ENCODE assay signal across 9 mouse cellular contexts in genomic region chr2:31314007-31314465, GRCm38 (mm10). TPM values are rescaled to one million over a fixed set of nuclear protein-coding genes. Genes with fewer than 3 reads are reported as not detected.
DNase-seq lines count a peak whose midpoint lies in the region; ATAC-seq and TF ChIP-seq lines count a peak whose summit lies in the region.
"Had no signal": no experiment of that assay in that cellular context is flagged by ENCODE, and none has a peak within 500 bp of the region (broad histone marks: within the 10 kb centered on the region; RNA-seq: fewer than 3 reads in every experiment).

Gene Hmcn2, plus strand, starts transcription at chr2:31314415.

- 1% methylated on average over 27 of the region's 33 CpGs for WGBS in kidney, adult 2 months
- WGBS in forebrain, embryonic 13.5 days = under 1% methylated on average over 32 of the region's 33 CpGs
- WGBS in hindbrain, embryonic 10.5 days = 3% methylated on average over 33 of the region's 33 CpGs
- WGBS in midbrain, embryonic 16.5 days = 2% methylated on average over 27 of the region's 33 CpGs

- H3K9me3 ChIP-seq in forebrain, embryonic 13.5 days (replicated peaks) = no peaks in the 10 kb centered on the region
- no peaks in the 10 kb centered on the region for H3K9me3 ChIP-seq in hindbrain, embryonic 10.5 days
- H3K9me3 ChIP-seq in midbrain, embryonic 16.5 days (replicated peaks; ENCODE audit: control insufficient read depth, low read length, poor library complexity, severe bottlenecking) = no peaks in the 10 kb centered on the region

- TF ChIP-seq CTCF in kidney, adult 2 months (conservative IDR thresholded peaks at IDR 0.05; ENCODE audit: insufficient read depth, insufficient read length, low read depth, low read length) = no peak

- H3K27me3 ChIP-seq in kidney, adult 2 months (replicated peaks; ENCODE audit: control insufficient read depth, insufficient read depth, low read length) = no peaks in the 10 kb centered on the region
- H3K27me3 ChIP-seq in forebrain, embryonic 13.5 days = peaks cover 73% of the 10 kb centered on the region
- H3K27me3 ChIP-seq in hindbrain, embryonic 10.5 days (ENCODE audit: insufficient read depth, poor library complexity, severe bottlenecking) = peaks cover 94% of the 10 kb centered on the region
- peaks cover 48% of the 10 kb centered on the region for H3K27me3 ChIP-seq in midbrain, embryonic 16.5 days (ENCODE audit: control insufficient read depth, insufficient read depth, low read depth, low read length)

- no peaks in the 10 kb centered on the region for H3K4me1 ChIP-seq in kidney, adult 2 months (ENCODE audit: control insufficient read depth, insufficient read depth, low read length)
- peaks cover 8% of the 10 kb centered on the region; the same call in 1 of the 2 replicates for H3K4me1 ChIP-seq in forebrain, embryonic 13.5 days
- peaks cover 19% of the 10 kb centered on the region for H3K4me1 ChIP-seq in hindbrain, embryonic 10.5 days (replicated peaks)
- H3K4me1 ChIP-seq in midbrain, embryonic 16.5 days (ENCODE audit: control insufficient read depth, insufficient read depth, low read length) = no peaks in the 10 kb centered on the region

- no peak for DNase-seq in kidney, adult 2 months
- DNase-seq in kidney, adult 11 months = no peak
- no peak for DNase-seq in hindbrain, embryonic 10.5 days (ENCODE audit: low spot score)
- no peak for DNase-seq in ovary, postnatal 36 days (ENCODE audit: low spot score)
- DNase-seq in adrenal gland, postnatal 4 days (ENCODE audit: low spot score in 2 of 2) = no peak
- DNase-seq in c-Kit-positive CD71-positive TER-119-positive erythroid progenitor cells, embryonic 14.5 days (ENCODE audit: low spot score) = no peak

- ATAC-seq in forebrain, embryonic 13.5 days = no peak
- no peak for ATAC-seq in midbrain, embryonic 16.5 days

- no peak within 1 kb of the TSS for H3K4me3 ChIP-seq in kidney, adult 2 months (ENCODE audit: insufficient read depth, low read depth, low read length)
- peak within 1 kb of the TSS; percentile 1; the same call in 1 of the 2 replicates for H3K4me3 ChIP-seq in forebrain, embryonic 13.5 days
- H3K4me3 ChIP-seq in hindbrain, embryonic 10.5 days = peak within 1 kb of the TSS; percentile 39
- peak within 1 kb of the TSS; percentile 22 for H3K4me3 ChIP-seq in midbrain, embryonic 16.5 days (ENCODE audit: low read depth, low read length)

- H3K36me3 ChIP-seq in kidney, adult 2 months (ENCODE audit: control insufficient read depth, insufficient read depth, low read length) = no peaks in the 10 kb centered on the region
- no peaks in the 10 kb centered on the region for H3K36me3 ChIP-seq in forebrain, embryonic 13.5 days (ENCODE audit: poor library complexity, severe bottlenecking)
- no peaks in the 10 kb centered on the region for H3K36me3 ChIP-seq in hindbrain, embryonic 10.5 days
- H3K36me3 ChIP-seq in midbrain, embryonic 16.5 days (ENCODE audit: control insufficient read depth, insufficient read depth, low read length) = no peaks in the 10 kb centered on the region

- peak within 1 kb of the TSS; percentile 28; the same call in 1 of the 2 replicates for H3K4me2 ChIP-seq in forebrain, embryonic 13.5 days
- H3K4me2 ChIP-seq in midbrain, embryonic 16.5 days (ENCODE audit: low read length) = peak within 1 kb of the TSS; percentile 42

- H3K27ac ChIP-seq in kidney, adult 2 months (ENCODE audit: insufficient read depth, low read depth, low read length) = no peak within 1 kb of the TSS
- no peak within 1 kb of the TSS for H3K27ac ChIP-seq in forebrain, embryonic 13.5 days
- no peak within 1 kb of the TSS for H3K27ac ChIP-seq in hindbrain, embryonic 10.5 days
- H3K27ac ChIP-seq in midbrain, embryonic 16.5 days (ENCODE audit: low read length) = no peak within 1 kb of the TSS

- H3K9ac ChIP-seq in forebrain, embryonic 13.5 days = no peak within 1 kb of the TSS
- 0 out of 2 replicates have a peak within 1 kb of the TSS, but pooled peaks have one; percentile 1 for H3K9ac ChIP-seq in midbrain, embryonic 16.5 days (ENCODE audit: low read depth, low read length)

- TF ChIP-seq POLR2A in kidney, adult 2 months (IDR thresholded peaks at IDR 0.05; ENCODE audit: low read depth, low read length) = no peak

RNA-seq across cellular contexts. Expression of gene Hmcn2, which starts in this region (rescaled TPM):
- 14.3 and 16.4 TPM in 2 replicates for polyA plus RNA-seq in kidney, adult 2 months (2012; rRNA removed)
- polyA plus RNA-seq in forebrain, embryonic 13.5 days (2015; fragmentation: Nextera tagmentation; extraction: Ambion mirVana) = 0.06 and 0.16 TPM in 2 replicates
- 0.21 TPM in 1 of 2 replicates, not detected in the other for polyA plus RNA-seq in hindbrain, embryonic 10.5 days (2016; fragmentation: Nextera tagmentation; extraction: Ambion mirVana)
- 0.16 and 0.18 TPM in 2 replicates for polyA plus RNA-seq in midbrain, embryonic 16.5 days (2015; fragmentation: Nextera tagmentation; extraction: Ambion mirVana)
- 1 to 10 TPM; 2.7 TPM for total RNA-seq in adrenal gland, postnatal 4 days (2021)
- total RNA-seq: neutrophil, adult 5-6 weeks had no signal

Comparison
In these comparisons a context has a peak if more than half of its experiments do, and no peak if none do; other contexts are left out.
1. RNA of gene Hmcn2 (polyA plus RNA-seq): 14.3 to 16.4 TPM in kidney, adult 2 months; 0.16 to 0.18 TPM in midbrain, embryonic 16.5 days, 0.21 TPM in hindbrain, embryonic 10.5 days and 0.06 to 0.16 TPM in forebrain, embryonic 13.5 days; every median in the first group is over 10 times any median in the second.